Mouse (Mus musculus): ENCODE measurements around the gene Ctf1. TPM values are rescaled to one million over a fixed set of nuclear protein-coding genes. Genes with fewer than 3 reads are reported as not detected.

Ctf1 gene
- polyA plus RNA-seq, 1 experiment from 2014 or later, result 29.8 TPM

- Histone ChIP-seq H3K4me3 (peak overlapping the region; percentile 88), H3K36me3 (peaks cover 32% of the 10 kb centered on the region), H3K27ac (peak overlapping the region; percentile 92), H3K9me3 (no peaks in the 10 kb centered on the region), H3K27me3 (no peaks in the 10 kb centered on the region), H3K4me1 (peaks cover 27% of the 10 kb centered on the region), H3K9ac (peak overlapping the region; percentile 93), H3K4me2 (peak overlapping the region; percentile 85)
- ATAC-seq (ENCODE audit: insufficient number of reproducible peaks, insufficient read depth, low FRiP score, low TSS enrichment, low read depth), result peak; percentile 84
- WGBS, result under 1% methylated on average over 38 of the region's 39 CpGs
Observed at GRCm38 (mm10) chr7:127745652-127746493, 33.3 kb downstream of the Ctf1 start.

GRCm38 (mm10) chr7:127746494-127747491, 34.3 kb downstream of the Ctf1 start:
- H3K27me3 ChIP-seq, result no peaks in the 10 kb centered on the region
- peaks cover 27% of the 10 kb centered on the region for H3K4me1 ChIP-seq
- H3K4me3 ChIP-seq, result peak overlapping the region; percentile 88
- H3K9me3 ChIP-seq, result no peaks in the 10 kb centered on the region
- ATAC-seq (ENCODE audit: insufficient number of reproducible peaks, insufficient read depth, low FRiP score, low TSS enrichment, low read depth), result peak; percentile 4; the same call in 1 of the 2 replicates
- peak overlapping the region; percentile 93 for H3K9ac ChIP-seq
- under 1% methylated on average over 46 of the region's 62 CpGs for WGBS
- peak overlapping the region; percentile 92 for H3K27ac ChIP-seq
- H3K4me2 ChIP-seq, result peak overlapping the region; percentile 85
- peaks cover 41% of the 10 kb centered on the region for H3K36me3 ChIP-seq

- Histone ChIP-seq H3K36me3 (peaks cover 50% of the 10 kb centered on the region), H3K4me3 (peak overlapping the region; percentile 88), H3K9me3 (no peaks in the 10 kb centered on the region), H3K4me2 (peak overlapping the region; percentile 85), H3K27ac (peak overlapping the region; percentile 92), H3K4me1 (peaks cover 29% of the 10 kb centered on the region), H3K27me3 (no peaks in the 10 kb centered on the region), H3K9ac (peak overlapping the region; percentile 93)
- 32% methylated on average over 6 of the region's 6 CpGs for WGBS
- no peak for ATAC-seq (ENCODE audit: insufficient number of reproducible peaks, insufficient read depth, low FRiP score, low TSS enrichment, low read depth)
Observed at GRCm38 (mm10) chr7:127747559-127748234, 35.2 kb downstream of the Ctf1 start.

- ATAC-seq (ENCODE audit: insufficient number of reproducible peaks, insufficient read depth, low FRiP score, low TSS enrichment, low read depth), result no peak
- peak overlapping the region; percentile 93; the same call in 1 of the 2 replicates for H3K9ac ChIP-seq
- H3K4me1 ChIP-seq, result peaks cover 34% of the 10 kb centered on the region
- no peaks in the 10 kb centered on the region for H3K9me3 ChIP-seq
- 93% methylated on average over 28 of the region's 28 CpGs for WGBS
- no peak overlapping the region for H3K27ac ChIP-seq
- H3K36me3 ChIP-seq, result peaks cover 55% of the 10 kb centered on the region
- H3K4me2 ChIP-seq, result peak overlapping the region; percentile 85
- H3K27me3 ChIP-seq, result no peaks in the 10 kb centered on the region
- peak overlapping the region; percentile 88 for H3K4me3 ChIP-seq
Observed at GRCm38 (mm10) chr7:127748235-127748560, 35.7 kb downstream of the Ctf1 start.

DNA sequence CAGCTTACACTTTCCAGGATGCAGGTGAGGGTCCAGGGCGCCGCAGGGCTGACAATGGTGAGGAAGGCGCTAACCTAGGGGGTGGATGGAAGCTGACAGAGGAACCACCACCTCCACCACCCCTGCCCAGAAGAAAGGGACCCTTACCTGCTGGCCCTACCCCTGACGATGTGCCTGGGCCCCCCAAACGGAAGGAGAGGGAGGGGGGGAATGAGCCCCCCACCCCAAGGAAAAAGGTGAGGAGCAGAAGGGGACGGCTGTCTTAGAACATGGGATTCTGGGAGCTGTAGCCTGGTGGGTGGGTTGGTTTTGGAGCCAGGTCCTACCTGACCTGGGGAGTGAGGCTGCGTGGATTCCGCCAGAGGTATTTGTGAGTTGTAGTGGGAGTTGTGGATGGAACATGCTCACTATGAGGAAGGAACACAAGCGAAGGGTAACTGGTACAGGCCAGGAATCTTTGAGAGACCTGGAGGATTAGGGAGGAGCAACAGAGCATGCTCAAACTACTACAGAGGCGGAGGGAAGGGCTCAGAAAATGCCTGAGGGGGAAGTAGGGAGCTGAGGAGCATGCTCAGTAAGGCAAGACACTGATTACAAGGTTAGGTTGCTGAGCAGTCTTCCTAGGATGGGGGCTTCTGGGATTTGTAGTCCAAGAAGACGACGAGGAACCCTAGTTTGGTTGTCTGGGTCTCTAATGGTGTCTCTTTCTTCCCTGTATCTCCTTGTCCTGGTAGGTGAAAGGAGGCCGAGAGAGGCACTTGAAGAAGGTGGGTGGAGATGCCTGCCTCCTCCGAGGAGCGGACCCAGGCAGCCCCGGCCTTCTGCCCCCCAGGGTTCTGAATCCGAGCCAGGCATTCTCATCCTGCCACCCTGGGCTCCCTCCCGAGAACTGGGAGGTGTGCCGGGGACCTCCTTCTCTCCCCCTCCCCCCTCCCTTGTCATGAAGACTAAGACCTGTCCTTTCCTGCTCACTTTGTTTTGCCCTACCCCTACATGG, 37.9 kb downstream of the Ctf1 start:
- Histone ChIP-seq H3K4me3 (no peak overlapping the region), H3K27me3 (no peaks in the 10 kb centered on the region), H3K27ac (no peak overlapping the region), H3K4me1 (peaks cover 36% of the 10 kb centered on the region), H3K36me3 (peaks cover 77% of the 10 kb centered on the region), H3K9ac (no peak overlapping the region; the same call in none of the 2 replicates), H3K4me2 (no peak overlapping the region; the same call in 1 of the 2 replicates), H3K9me3 (no peaks in the 10 kb centered on the region)
- 81% methylated on average over 19 of the region's 19 CpGs for WGBS
- no peak for ATAC-seq (ENCODE audit: insufficient number of reproducible peaks, insufficient read depth, low FRiP score, low TSS enrichment, low read depth)

DNA sequence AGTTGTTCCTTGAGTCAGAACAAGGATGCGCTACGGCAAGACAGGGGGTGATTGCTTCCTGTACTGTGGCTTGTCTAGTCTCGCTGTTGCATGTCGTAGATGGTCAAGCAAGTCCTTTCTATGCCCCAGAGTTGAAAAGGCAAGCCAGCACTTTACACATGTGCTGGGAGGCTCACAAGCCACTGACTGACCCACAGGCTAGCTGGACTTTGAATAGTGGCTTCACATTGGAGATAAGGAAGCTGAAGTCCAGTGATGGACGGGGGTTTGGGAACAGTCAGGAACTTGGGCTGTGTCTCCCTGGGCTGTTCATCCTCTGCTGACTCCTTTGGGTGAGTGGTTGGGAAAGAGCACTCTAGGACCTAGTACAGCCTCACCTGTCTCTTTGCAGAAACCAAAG, 39.1 kb downstream of the Ctf1 start:
- no peak overlapping the region for H3K27ac ChIP-seq
- H3K4me2 ChIP-seq, result no peak overlapping the region
- H3K9ac ChIP-seq, result 0 out of 2 replicates have a peak overlapping the region, but pooled peaks have one; percentile 16
- peaks cover 45% of the 10 kb centered on the region for H3K4me1 ChIP-seq
- no peaks in the 10 kb centered on the region for H3K9me3 ChIP-seq
- no peak for ATAC-seq (ENCODE audit: insufficient number of reproducible peaks, insufficient read depth, low FRiP score, low TSS enrichment, low read depth)
- H3K4me3 ChIP-seq, result no peak overlapping the region; the same call in 1 of the 2 replicates
- peaks cover 88% of the 10 kb centered on the region for H3K36me3 ChIP-seq
- WGBS, result 93% methylated on average over 5 of the region's 5 CpGs
- no peaks in the 10 kb centered on the region for H3K27me3 ChIP-seq

- Histone ChIP-seq H3K9me3 (no peaks in the 10 kb centered on the region), H3K9ac (0 out of 2 replicates have a peak overlapping the region, but pooled peaks have one; percentile 16), H3K4me2 (no peak overlapping the region), H3K27me3 (no peaks in the 10 kb centered on the region), H3K4me3 (no peak overlapping the region; the same call in 1 of the 2 replicates), H3K4me1 (peaks cover 46% of the 10 kb centered on the region), H3K27ac (no peak overlapping the region), H3K36me3 (peaks cover 93% of the 10 kb centered on the region)
- ATAC-seq (ENCODE audit: insufficient number of reproducible peaks, insufficient read depth, low FRiP score, low TSS enrichment, low read depth), result no peak
- WGBS, result 95% methylated on average over 27 of the region's 27 CpGs
Observed at GRCm38 (mm10) chr7:127752069-127752468, 39.5 kb downstream of the Ctf1 start.

GRCm38 (mm10) chr7:127753158-127753557, 40.6 kb downstream of the Ctf1 start:
- H3K9ac ChIP-seq, result peak overlapping the region; percentile 32; the same call in 1 of the 2 replicates

DNA sequence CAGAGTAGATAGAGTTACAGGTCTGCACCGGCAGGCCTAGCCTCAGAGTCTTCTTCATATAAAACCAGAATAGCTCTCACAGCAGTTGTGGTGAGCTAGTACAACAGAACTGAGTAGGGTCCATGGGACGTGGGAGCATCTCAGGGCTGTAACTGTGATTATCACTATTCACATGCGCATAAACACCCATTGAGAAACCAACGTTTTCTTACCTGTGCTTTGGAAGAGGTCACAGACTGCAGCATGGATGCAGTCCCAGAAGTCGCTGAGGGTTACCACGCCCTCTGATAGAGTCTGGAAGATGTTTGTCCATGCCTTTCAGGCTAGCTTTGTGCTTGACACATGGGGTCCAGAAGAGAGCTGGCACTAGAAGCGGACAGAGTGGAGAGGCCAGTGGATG, 41.2 kb downstream of the Ctf1 start:
- no peak for ATAC-seq (ENCODE audit: insufficient number of reproducible peaks, insufficient read depth, low FRiP score, low TSS enrichment, low read depth)
- H3K36me3 ChIP-seq, result peaks cover 99% of the 10 kb centered on the region
- 89% methylated on average over 7 of the region's 7 CpGs for whole genome bisulfite sequencing
- no peak overlapping the region for H3K4me2 ChIP-seq
- H3K9ac ChIP-seq, result 0 out of 2 replicates have a peak overlapping the region, but pooled peaks have one; percentile 57
- H3K4me3 ChIP-seq, result no peak overlapping the region
- no peak overlapping the region for H3K27ac ChIP-seq
- H3K4me1 ChIP-seq, result peaks cover 36% of the 10 kb centered on the region
- no peaks in the 10 kb centered on the region for H3K9me3 ChIP-seq
- H3K27me3 ChIP-seq, result no peaks in the 10 kb centered on the region

More at GRCm38 (mm10) chr7:127753158-127753557, 40.6 kb downstream of the Ctf1 start:
- H3K9me3 ChIP-seq, result no peaks in the 10 kb centered on the region
- no peaks in the 10 kb centered on the region for H3K27me3 ChIP-seq
- no peak overlapping the region for H3K4me2 ChIP-seq
- H3K4me3 ChIP-seq, result no peak overlapping the region
- H3K27ac ChIP-seq, result no peak overlapping the region
- H3K4me1 ChIP-seq, result peaks cover 35% of the 10 kb centered on the region
- 52% methylated on average over 5 of the region's 5 CpGs for whole genome bisulfite sequencing
- peaks cover 99% of the 10 kb centered on the region for H3K36me3 ChIP-seq
- no peak for ATAC-seq (ENCODE audit: insufficient number of reproducible peaks, insufficient read depth, low FRiP score, low TSS enrichment, low read depth)

DNA sequence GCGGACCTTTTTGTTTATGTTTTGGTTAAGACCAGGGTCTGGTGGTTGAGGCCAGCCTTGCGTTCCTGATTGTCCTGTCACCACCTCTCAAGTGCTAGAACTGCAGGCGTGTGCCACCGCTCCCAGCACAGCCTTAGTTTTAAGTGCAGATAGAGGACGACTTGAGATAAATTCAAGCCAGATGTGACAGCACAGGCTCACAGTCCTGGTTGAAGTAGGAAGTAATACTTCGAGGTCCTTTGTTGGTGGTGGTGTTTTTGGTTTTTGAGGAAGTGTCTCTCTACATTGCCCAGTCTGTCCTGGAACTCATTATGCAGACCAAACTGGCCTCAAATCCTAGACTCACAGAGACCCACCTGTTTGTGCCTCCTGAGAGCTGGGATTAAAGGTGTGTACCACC, 47.2 kb downstream of the Ctf1 start:
- Histone ChIP-seq H3K4me1 (peaks cover 36% of the 10 kb centered on the region), H3K4me3 (no peak overlapping the region), H3K9ac (peak overlapping the region; percentile 44; the same call in 1 of the 2 replicates), H3K36me3 (peaks cover 84% of the 10 kb centered on the region), H3K27ac (peak overlapping the region; percentile 12; the same call in 1 of the 2 replicates), H3K9me3 (no peaks in the 10 kb centered on the region), H3K27me3 (no peaks in the 10 kb centered on the region), H3K4me2 (0 out of 2 replicates have a peak overlapping the region, but pooled peaks have one; percentile 20)
- no peak for ATAC-seq (ENCODE audit: insufficient number of reproducible peaks, insufficient read depth, low FRiP score, low TSS enrichment, low read depth)
- WGBS, result 16% methylated on average over 6 of the region's 6 CpGs

All from embryonic facial prominence, embryonic 13.5 days (tissue).